ENCODE assay signal across 8 mouse cellular contexts in genomic region chr6:91877885-91878651, GRCm38 (mm10). TPM values are rescaled to one million over a fixed set of nuclear protein-coding genes. Genes with fewer than 3 reads are reported as not detected.
DNase-seq lines count a peak whose midpoint lies in the region; ATAC-seq lines count a peak whose summit lies in the region.

TSS of gene Ccdc174 (plus strand) at chr6:91878053.

- peak within 1 kb of the TSS; percentile 71 for H3K4me3 ChIP-seq in hindbrain, embryonic 12.5 days

- peaks cover 15% of the 10 kb centered on the region for H3K4me1 ChIP-seq in hindbrain, embryonic 12.5 days

- H3K36me3 ChIP-seq in hindbrain, embryonic 12.5 days, result peaks cover 11% of the 10 kb centered on the region

- H3K27me3 ChIP-seq in hindbrain, embryonic 12.5 days, result 0 out of 2 replicates have a peak, but pooled peaks cover 9% of the 10 kb centered on the region

- DNase-seq in NIH3T3 (ENCODE audit: low read depth), result peak; percentile 98
- peak; percentile 92 to 94 for DNase-seq in cerebellum, postnatal 10 days
- peak; percentile 87 to 91 for DNase-seq in frontal cortex, postnatal 10 days (ENCODE audit: low spot score in 2 of 2)
- peak; percentile 89 to 96 for DNase-seq in layer of hippocampus, postnatal 14 days (ENCODE audit: low spot score in 2 of 2)
- peak; percentile 89 for DNase-seq in lung, postnatal 14 days
- peak; percentile 94 for DNase-seq in retina, adult 2 months (ENCODE audit: low read depth, low spot score)
- DNase-seq in thymus, postnatal 36 days, result peak; percentile 85 to 88

- under 1% methylated on average over 47 of the region's 47 CpGs for WGBS in hindbrain, embryonic 12.5 days

- H3K4me2 ChIP-seq in hindbrain, embryonic 12.5 days (replicated peaks), result peak within 1 kb of the TSS; percentile 61

- peak within 1 kb of the TSS; percentile 92 for H3K9ac ChIP-seq in hindbrain, embryonic 12.5 days

- no peaks in the 10 kb centered on the region for H3K9me3 ChIP-seq in hindbrain, embryonic 12.5 days (replicated peaks)

- ATAC-seq in hindbrain, embryonic 12.5 days (ENCODE audit: low FRiP score), result peak; percentile 95

- H3K27ac ChIP-seq in hindbrain, embryonic 12.5 days, result peak within 1 kb of the TSS; percentile 81

RNA-seq across cellular contexts. Expression of gene Ccdc174, which starts in this region (rescaled TPM):
- polyA plus RNA-seq in hindbrain, embryonic 12.5 days (2016; fragmentation: Nextera tagmentation; extraction: Ambion mirVana), result 54.8 and 58.3 TPM in 2 replicates
- total RNA-seq in layer of hippocampus, postnatal 14 days (2021), result 10 to 100 TPM; 21.6 to 25.3 TPM

Comparison
In these comparisons a context has a peak if more than half of its experiments do, and no peak if none do; other contexts are left out.
1. Peak in every context shown above with its lines: DNase-seq, ATAC-seq, H3K4me3 ChIP-seq and H3K27ac ChIP-seq.